Mouse (Mus musculus): ENCODE measurements at regions not wholly inside any gene's neighbourhood (a gene's known extent, or its start where the extent isn't known, plus 50 kb on each side); places are given as distances from the start of the nearest gene placed in this dataset.

GRCm38 (mm10) chr13:84437586-84438443, 215.7 kb downstream of the Tmem161b start:
- no peak for DNase-seq (ENCODE audit: low spot score)
- H3K27me3 ChIP-seq (ENCODE audit: low read depth, poor library complexity, severe bottlenecking), result no peaks in the 10 kb centered on the region
- WGBS, result 78% methylated on average over 5 of the region's 5 CpGs

GRCm38 (mm10) chr13:84438444-84438766, 216.3 kb downstream of the Tmem161b start:
- 82% methylated on average over 2 of the region's 2 CpGs for WGBS
- no peaks in the 10 kb centered on the region for H3K27me3 ChIP-seq (ENCODE audit: low read depth, poor library complexity, severe bottlenecking)
- H3K36me3 ChIP-seq, result no peaks in the 10 kb centered on the region
- no peaks in the 10 kb centered on the region for H3K9me3 ChIP-seq (replicated peaks)
- no peak overlapping the region for H3K27ac ChIP-seq (replicated peaks)
- no peak for DNase-seq (ENCODE audit: low spot score)
- 0 out of 2 replicates have a peak, but pooled peaks cover 5% of the 10 kb centered on the region for H3K4me1 ChIP-seq
- no peak overlapping the region for H3K4me3 ChIP-seq

More at GRCm38 (mm10) chr13:84437586-84438443, 215.7 kb downstream of the Tmem161b start:
- Histone ChIP-seq H3K27ac (replicated peaks) (no peak overlapping the region), H3K36me3 (no peaks in the 10 kb centered on the region), H3K4me1 (0 out of 2 replicates have a peak, but pooled peaks cover 5% of the 10 kb centered on the region), H3K9me3 (replicated peaks) (no peaks in the 10 kb centered on the region), H3K4me3 (no peak overlapping the region)

DNA sequence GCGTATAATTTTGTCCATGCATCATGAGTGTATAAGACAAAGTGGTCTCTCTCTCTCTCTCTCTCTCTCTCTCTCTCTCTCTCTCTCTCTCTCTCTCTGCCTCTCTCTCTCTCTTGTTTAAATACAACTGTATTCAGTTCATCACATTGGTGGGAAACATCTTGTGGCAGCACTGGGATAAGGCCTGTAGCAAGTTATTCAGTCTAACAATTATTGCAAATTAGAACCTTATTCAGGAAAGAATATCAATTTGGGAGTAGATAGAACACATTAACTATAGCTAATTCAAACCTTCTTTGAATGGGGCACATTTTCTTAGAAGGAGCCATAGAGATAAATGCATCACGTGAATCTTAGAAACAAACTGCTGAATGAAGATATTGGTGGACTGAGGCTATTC, 226.4 kb downstream of the Tmem161b start:
- H3K36me3 ChIP-seq, result no peaks in the 10 kb centered on the region
- no peak overlapping the region for H3K4me3 ChIP-seq
- H3K9me3 ChIP-seq (replicated peaks), result no peaks in the 10 kb centered on the region
- peaks cover 16% of the 10 kb centered on the region for H3K4me1 ChIP-seq
- WGBS, result 82% methylated on average over 2 of the region's 2 CpGs
- no peaks in the 10 kb centered on the region for H3K27me3 ChIP-seq (ENCODE audit: low read depth, poor library complexity, severe bottlenecking)
- no peak overlapping the region; the same call in 1 of the 2 replicates for H3K27ac ChIP-seq (replicated peaks)
- no peak for DNase-seq (ENCODE audit: low spot score)

DNA sequence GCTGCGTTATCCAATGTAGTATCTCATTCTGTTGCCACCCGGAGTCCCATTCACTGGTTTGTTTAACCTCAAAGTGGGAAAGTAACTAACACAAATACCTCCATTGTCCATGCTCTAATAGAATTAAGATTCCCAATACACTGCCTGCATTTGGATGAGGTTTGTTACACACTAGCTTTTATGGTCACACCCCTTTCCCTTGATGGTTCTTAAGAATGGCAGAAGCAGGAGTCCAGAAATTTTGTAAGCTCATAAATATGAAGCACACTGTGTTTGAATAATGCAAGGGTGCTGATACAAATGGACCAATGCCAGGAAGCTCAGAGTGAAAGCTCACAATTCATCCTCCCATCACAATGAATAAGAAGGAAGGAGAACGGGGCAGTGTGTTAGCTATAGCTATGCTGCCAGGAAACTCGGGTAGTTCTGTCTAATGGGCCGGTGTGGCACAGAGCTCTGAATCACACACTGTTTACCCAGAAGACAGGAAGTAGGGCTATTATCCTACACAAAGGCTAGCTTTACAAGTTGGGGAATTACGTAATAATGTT, 227.0 kb downstream of the Tmem161b start:
- Histone ChIP-seq H3K4me3 (no peak overlapping the region), H3K27me3 (ENCODE audit: low read depth, poor library complexity, severe bottlenecking) (no peaks in the 10 kb centered on the region), H3K9me3 (replicated peaks) (no peaks in the 10 kb centered on the region), H3K36me3 (no peaks in the 10 kb centered on the region), H3K4me1 (peaks cover 16% of the 10 kb centered on the region), H3K27ac (replicated peaks) (peak overlapping the region; percentile 63)
- WGBS, result 55% methylated on average over 6 of the region's 6 CpGs
- DNase-seq (ENCODE audit: low spot score), result no peak

Data from midbrain, embryonic 10.5 days (tissue).